Mouse (Mus musculus) C2C12 (cell line): ENCODE measurements at regions not wholly inside any gene's neighbourhood (a gene's known extent, or its start where the extent isn't known, plus 50 kb on each side); places are given as distances from the start of the nearest gene placed in this dataset.

Source experiments
- CEBPB ChIP-seq: IDR thresholded peaks from one replicate; pipeline ENCODE4 v1.6.1; 2011; ENCODE audit warnings: low read depth, mild to moderate bottlenecking, control low read depth, moderate library complexity
- CTCF ChIP-seq: IDR thresholded peaks from one replicate; pipeline ENCODE4 v1.5.1; 2011; ENCODE audit not compliant: control insufficient read depth, insufficient read depth, insufficient read length
- FOSL1 ChIP-seq: IDR thresholded peaks from one replicate; pipeline ENCODE4 v1.8.0; 2011; ENCODE audit warnings: mild to moderate bottlenecking, low read length; ENCODE audit not compliant: poor library complexity, insufficient read depth, severe bottlenecking
- MYOG ChIP-seq: IDR thresholded peaks from one replicate; pipeline ENCODE4 v1.6.1; 2011; ENCODE audit not compliant: control insufficient read depth, insufficient read length; ENCODE audit errors: extremely low read depth

DNA sequence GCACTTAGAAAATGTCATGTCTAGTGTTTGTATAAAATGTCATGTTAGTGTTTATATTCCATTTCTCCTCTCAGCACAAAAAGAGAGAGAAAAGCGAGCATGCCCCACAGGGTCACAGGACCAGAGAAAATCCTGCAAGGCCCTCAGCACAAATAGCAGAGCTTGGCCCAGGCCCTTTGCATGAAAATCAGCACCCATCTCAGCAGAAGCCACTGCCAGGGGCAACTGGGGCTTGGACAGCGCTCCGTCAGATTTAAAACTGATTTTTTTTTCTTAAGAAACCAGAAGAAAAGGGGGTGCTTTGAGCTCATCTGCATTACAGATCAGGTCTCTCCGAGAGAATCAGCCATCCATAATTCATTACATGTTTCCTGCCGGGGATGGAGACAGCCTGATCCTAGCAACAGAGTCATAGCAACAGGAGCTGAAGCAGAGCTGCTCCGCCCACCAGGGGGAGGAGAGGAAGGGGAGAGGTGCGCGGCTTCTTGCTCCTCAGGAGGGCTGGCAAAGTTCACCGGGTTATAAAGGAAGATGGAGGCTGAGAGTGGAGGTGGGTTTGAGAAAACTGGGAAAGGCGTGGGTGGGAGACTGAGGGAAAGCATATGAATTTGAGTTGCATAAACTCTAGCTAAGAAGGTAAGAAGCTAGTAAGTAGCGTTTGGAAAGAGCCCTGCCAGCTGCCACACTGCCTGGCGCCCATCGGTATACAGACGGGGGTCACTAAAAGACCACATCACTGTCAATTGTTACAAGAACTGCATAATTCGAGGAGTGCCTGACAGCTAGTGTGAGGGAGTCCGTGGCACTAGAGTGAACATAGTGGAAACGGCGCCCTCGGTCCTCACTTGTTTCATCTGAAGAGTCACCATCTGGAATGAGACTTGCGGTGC lies 170.9 kb upstream of the Rapgef5 start:
- TF ChIP-seq CTCF (no peak), MYOG (no peak), CEBPB (no peak), FOSL1 (no peak)
